Mouse (Mus musculus) liver (tissue): Measurements from ENCODE around the gene Adh6b.
A peak's percentile ranks its signal among the peaks of the same experiment; 100 is the strongest.
"Not testable (repeated sequence)": the region's sequence is repeated elsewhere in the genome, so short reads cannot be mapped to it uniquely, and the experiment has no call there.

ENCODE experiments used
- DNase-seq: peaks from one replicate; pipeline ENCODE4 v3.0.0-alpha.2; 2020; ENCODE audit warnings: mixed read lengths

Gene Adh6b

GRCm38 (mm10) chr3:138362920-138363319 lies 21.3 kb downstream of the Adh6b start:
- DNase-seq: no peak

- DNase-seq: no peak
Observed at GRCm38 (mm10) chr3:138366181-138366580, 24.6 kb downstream of the Adh6b start.

- DNase-seq: no peak
Observed at GRCm38 (mm10) chr3:138369546-138369945, 28.0 kb downstream of the Adh6b start.

GRCm38 (mm10) chr3:138370289-138370688 lies 28.7 kb downstream of the Adh6b start:
- DNase-seq: not testable (repeated sequence)

- DNase-seq: no peak
Observed at GRCm38 (mm10) chr3:138373920-138374319, 32.3 kb downstream of the Adh6b start.

GRCm38 (mm10) chr3:138375148-138375547 lies 33.6 kb downstream of the Adh6b start:
- DNase-seq: no peak

GRCm38 (mm10) chr3:138381133-138381532 lies 39.6 kb downstream of the Adh6b start:
- DNase-seq: no peak

GRCm38 (mm10) chr3:138387155-138387554 lies 45.6 kb downstream of the Adh6b start:
- DNase-seq: no peak

GRCm38 (mm10) chr3:138404872-138405271 lies 63.3 kb downstream of the Adh6b start:
- DNase-seq: no peak

- peak; percentile 13 for DNase-seq
Observed at GRCm38 (mm10) chr3:138405341-138405740, 63.8 kb downstream of the Adh6b start.

- no peak for DNase-seq
Observed at GRCm38 (mm10) chr3:138405840-138406239, 64.3 kb downstream of the Adh6b start.

GRCm38 (mm10) chr3:138407920-138408319 lies 66.3 kb downstream of the Adh6b start:
- no peak for DNase-seq
